Mouse (Mus musculus) megakaryocyte, embryonic 14.5 days (primary cell): ENCODE measurements around the gene Ptchd3. TPM values are rescaled to one million over a fixed set of nuclear protein-coding genes. Genes with fewer than 3 reads are reported as not detected.

Experiments
- H3K27me3 ChIP-seq: replicated peaks from 2 replicates; pipeline ENCODE3; 2012; ENCODE audit warnings: inconsistent platforms
- H3K36me3 ChIP-seq: replicated peaks from 2 replicates; pipeline ENCODE3; 2012; ENCODE audit warnings: low read length, inconsistent platforms, mixed read lengths
- H3K4me1 ChIP-seq: 2 replicates; pipeline ENCODE4 v1.6.1; 2012; ENCODE audit warnings: inconsistent platforms
- H3K4me3 ChIP-seq: replicated peaks from 2 replicates; pipeline ENCODE3; 2012; ENCODE audit warnings: moderate library complexity, mild to moderate bottlenecking, inconsistent platforms
- H3K9me3 ChIP-seq: 2 replicates; pipeline ENCODE4 v1.6.1; 2012; ENCODE audit warnings: inconsistent platforms
- FLI1 ChIP-seq: IDR thresholded peaks from 2 replicates; pipeline ENCODE4 v1.6.1; 2012; ENCODE audit warnings: low read length, inconsistent platforms, mixed read lengths
- GATA1 ChIP-seq: IDR thresholded peaks from 3 replicates; pipeline ENCODE4 v1.6.1; 2012; ENCODE audit warnings: mixed read lengths, low read length, inconsistent platforms, borderline replicate concordance
- polyA plus RNA-seq: library from polyadenylated mRNA; stranded (reverse); fragments of >175 nt; gene quantifications from 2 replicates; pipeline ENCODE4 v1.2.3, GENCODE M21; 2012; ENCODE audit warnings: low replicate concordance; ENCODE audit not compliant: insufficient read depth

The Ptchd3 gene
- not detected in 2 replicates for polyA plus RNA-seq

DNA sequence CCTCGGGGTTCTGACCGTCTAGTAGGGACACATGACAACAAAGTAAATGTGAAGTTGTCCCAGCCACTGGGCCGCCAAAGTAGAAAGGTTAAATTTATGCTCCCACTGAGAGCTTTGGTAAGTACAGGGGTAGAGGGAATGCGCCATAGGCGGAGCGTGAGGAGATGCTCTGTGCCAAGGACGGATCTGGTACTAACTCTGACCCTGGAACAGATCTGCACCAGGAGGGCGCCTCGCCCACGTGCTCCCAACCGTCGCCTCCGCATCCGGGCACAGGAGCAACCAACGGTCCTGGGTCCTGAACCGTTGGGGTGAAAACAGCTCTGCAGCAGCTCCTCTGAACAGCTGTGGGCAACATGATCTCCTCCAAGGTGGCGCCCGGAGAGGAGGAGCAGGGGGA, at the start of gene Ptchd3:
TSS of gene Ptchd3 (plus strand) at position 301 of the 400 bp plus-strand sequence.
- H3K36me3 ChIP-seq, result no peaks in the 10 kb centered on the region
- peaks cover 31% of the 10 kb centered on the region for H3K9me3 ChIP-seq
- TF ChIP-seq GATA1, result no peak
- TF ChIP-seq FLI1, result no peak
- peaks cover 15% of the 10 kb centered on the region for H3K27me3 ChIP-seq
- no peak within 1 kb of the TSS for H3K4me3 ChIP-seq
- no peaks in the 10 kb centered on the region for H3K4me1 ChIP-seq

DNA sequence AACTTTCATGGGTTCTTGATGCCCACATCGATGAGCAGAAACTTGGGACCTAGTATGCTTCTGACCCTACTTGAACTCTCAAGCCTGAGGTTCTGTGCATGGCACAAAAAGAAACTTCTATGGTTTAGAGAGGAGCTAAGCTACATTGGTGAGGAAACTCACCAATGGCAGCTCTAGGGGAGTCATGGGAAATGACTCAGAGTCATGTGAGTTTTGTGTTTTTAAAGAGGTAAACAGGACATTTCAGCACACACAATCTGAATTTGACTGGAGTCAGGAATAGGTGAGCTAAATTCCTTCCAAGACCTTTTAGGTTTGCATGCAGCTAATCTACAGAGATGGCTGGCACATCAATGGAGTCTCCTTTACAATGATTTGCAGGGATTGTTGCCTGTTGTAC, 48.2 kb upstream of the Ptchd3 start:
- TF ChIP-seq FLI1 (no peak), GATA1 (no peak)
- no peak overlapping the region for H3K4me3 ChIP-seq
- peaks cover 14% of the 10 kb centered on the region for H3K27me3 ChIP-seq
- H3K36me3 ChIP-seq, result no peaks in the 10 kb centered on the region
- no peaks in the 10 kb centered on the region for H3K4me1 ChIP-seq
- no peaks in the 10 kb centered on the region for H3K9me3 ChIP-seq

DNA sequence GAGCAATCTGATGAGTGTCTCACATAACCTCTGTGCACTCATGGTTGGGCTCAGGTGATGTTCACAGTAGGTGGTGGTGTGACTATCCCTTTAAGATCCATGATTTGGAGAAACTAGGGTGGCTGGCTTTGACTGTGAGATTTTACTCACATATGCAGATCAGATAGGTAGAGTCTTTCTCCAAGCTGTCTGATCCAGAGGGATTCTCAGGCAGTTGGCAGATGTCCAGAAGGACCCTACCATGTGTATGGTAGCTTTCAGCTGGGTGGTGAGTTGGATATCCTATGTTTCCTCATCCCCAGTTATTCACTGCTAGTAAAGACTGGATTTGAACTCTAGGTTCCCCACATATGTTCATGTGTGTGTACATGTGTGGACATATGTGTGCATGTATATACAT, 42.6 kb upstream of the Ptchd3 start:
- Histone ChIP-seq H3K36me3 (no peaks in the 10 kb centered on the region), H3K27me3 (peaks cover 8% of the 10 kb centered on the region)
- TF ChIP-seq GATA1, result no peak
- no peak for TF ChIP-seq FLI1

DNA sequence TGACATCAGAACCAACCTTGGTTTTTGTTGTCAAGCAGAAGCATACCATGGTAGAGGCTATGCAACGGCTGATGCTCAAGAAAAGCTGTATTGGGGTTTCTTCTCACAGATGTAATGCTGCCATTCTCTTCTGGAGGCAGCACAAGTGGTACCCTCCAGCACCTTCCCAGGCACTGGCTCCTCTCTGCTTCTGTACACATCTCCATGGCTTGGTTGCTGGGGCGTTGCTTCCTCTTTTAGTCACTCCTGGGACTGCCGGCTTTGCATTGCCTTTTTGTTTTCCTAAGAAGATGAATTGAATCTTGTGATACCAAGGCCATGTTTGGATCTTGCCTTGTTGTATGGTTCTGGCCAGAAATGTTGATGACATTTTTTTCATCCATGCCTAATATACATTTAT, 40.5 kb upstream of the Ptchd3 start:
- no peaks in the 10 kb centered on the region for H3K9me3 ChIP-seq
- peaks cover 4% of the 10 kb centered on the region; the same call in 1 of the 2 replicates for H3K4me1 ChIP-seq
- peaks cover 8% of the 10 kb centered on the region for H3K27me3 ChIP-seq
- no peak overlapping the region for H3K4me3 ChIP-seq
- no peaks in the 10 kb centered on the region for H3K36me3 ChIP-seq
- no peak for TF ChIP-seq FLI1
- TF ChIP-seq GATA1, result no peak

More for the DNA sequence above, 42.6 kb upstream of the Ptchd3 start:
- Histone ChIP-seq H3K4me3 (no peak overlapping the region), H3K4me1 (peaks cover 4% of the 10 kb centered on the region; the same call in 1 of the 2 replicates), H3K9me3 (no peaks in the 10 kb centered on the region)

DNA sequence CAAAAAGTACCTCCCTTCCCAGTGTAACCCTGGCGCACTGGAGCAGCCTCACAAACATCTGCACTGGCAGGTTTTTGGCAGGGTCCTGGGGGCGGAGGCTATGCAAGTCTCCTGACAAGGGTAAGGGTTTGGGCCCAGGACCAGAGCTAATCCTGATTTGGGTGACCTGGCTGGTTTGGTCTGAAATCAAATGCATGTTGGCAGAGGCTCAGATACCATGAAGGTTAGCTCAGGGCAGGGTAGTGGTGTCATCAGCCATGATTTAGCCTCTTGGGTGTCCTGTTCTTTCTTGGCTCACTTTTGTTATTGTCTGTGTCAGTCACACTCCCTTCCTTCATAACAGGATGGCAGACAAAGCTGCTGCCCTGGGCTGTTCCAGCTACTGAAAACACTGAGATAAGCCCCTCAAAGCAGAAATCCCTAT, 39.4 kb upstream of the Ptchd3 start:
- H3K4me3 ChIP-seq, result no peak overlapping the region
- TF ChIP-seq GATA1, result no peak
- no peak for TF ChIP-seq FLI1
- H3K4me1 ChIP-seq, result peaks cover 4% of the 10 kb centered on the region; the same call in 1 of the 2 replicates

DNA sequence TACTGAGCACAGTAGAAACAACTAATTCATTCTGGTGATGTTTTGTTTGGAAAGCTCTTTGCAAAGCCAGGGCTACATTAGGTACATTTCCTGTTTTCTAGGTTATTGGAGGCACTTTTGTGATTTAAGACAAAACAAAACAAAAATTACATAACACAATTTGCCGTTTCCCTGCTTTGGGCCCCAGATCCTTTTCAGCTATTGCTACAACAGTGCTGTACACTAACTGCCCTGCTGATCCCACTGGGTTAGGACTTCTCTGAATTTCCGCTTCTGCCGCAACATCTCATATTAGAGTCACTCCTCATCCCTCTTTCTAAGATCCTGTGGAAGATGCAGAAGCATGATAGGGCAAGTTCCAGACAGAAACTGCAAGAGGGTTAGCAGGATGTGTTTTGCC, 38.6 kb upstream of the Ptchd3 start:
- TF ChIP-seq FLI1 (no peak), GATA1 (no peak)
- H3K27me3 ChIP-seq, result peaks cover 10% of the 10 kb centered on the region
- no peaks in the 10 kb centered on the region for H3K36me3 ChIP-seq
- H3K4me1 ChIP-seq, result peaks cover 10% of the 10 kb centered on the region
- H3K4me3 ChIP-seq, result no peak overlapping the region
- H3K9me3 ChIP-seq, result no peaks in the 10 kb centered on the region

More for the DNA sequence above, 39.4 kb upstream of the Ptchd3 start:
- Histone ChIP-seq H3K27me3 (peaks cover 11% of the 10 kb centered on the region), H3K36me3 (no peaks in the 10 kb centered on the region), H3K9me3 (no peaks in the 10 kb centered on the region)

DNA sequence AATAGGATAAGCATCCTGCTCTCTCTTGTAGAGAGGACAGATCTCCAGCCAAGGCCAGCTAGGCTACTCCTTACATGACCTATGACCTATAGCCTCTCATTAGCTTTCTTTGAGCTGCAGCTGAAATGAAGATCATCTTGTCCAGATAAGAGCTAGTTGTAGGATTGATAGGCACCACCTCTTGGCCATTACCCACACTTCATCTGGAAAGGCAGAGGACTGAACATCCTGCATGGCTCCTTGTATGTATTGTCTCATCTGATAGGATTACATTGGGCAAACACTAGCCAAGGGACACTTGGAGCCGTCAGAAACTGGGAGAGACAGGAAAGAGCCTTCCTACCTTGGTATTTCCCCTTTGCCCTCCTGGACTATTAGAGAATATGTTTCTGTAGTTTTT, 38.1 kb upstream of the Ptchd3 start:
- no peak for TF ChIP-seq GATA1
- no peak for TF ChIP-seq FLI1
- Histone ChIP-seq H3K36me3 (no peaks in the 10 kb centered on the region), H3K27me3 (peaks cover 10% of the 10 kb centered on the region)

DNA sequence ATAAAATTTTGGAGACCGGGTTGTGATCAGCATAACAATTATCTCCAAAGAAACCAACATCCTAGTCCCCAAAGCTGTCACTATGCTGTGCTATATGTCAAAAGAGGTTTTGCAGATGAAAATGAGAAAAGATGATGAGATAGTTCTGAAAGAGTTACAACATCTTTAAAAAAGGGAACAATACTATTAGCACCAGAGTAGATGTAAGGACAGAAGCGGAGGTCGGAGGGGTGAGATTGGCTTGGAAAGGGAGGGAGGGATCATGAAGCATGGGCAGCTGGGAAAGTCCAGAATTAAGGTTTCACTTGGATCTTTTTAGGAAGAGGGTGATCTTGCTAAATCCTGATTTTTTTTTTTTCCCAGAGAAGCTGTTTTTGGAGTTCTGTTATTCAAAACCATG, 36.5 kb upstream of the Ptchd3 start:
- H3K4me1 ChIP-seq, result peaks cover 10% of the 10 kb centered on the region
- no peaks in the 10 kb centered on the region for H3K9me3 ChIP-seq
- H3K36me3 ChIP-seq, result no peaks in the 10 kb centered on the region
- TF ChIP-seq FLI1 (no peak), GATA1 (no peak)
- H3K4me3 ChIP-seq, result no peak overlapping the region
- peaks cover 16% of the 10 kb centered on the region for H3K27me3 ChIP-seq

More for the DNA sequence above, 38.1 kb upstream of the Ptchd3 start:
- H3K9me3 ChIP-seq, result no peaks in the 10 kb centered on the region
- no peak overlapping the region for H3K4me3 ChIP-seq
- peaks cover 10% of the 10 kb centered on the region for H3K4me1 ChIP-seq

DNA sequence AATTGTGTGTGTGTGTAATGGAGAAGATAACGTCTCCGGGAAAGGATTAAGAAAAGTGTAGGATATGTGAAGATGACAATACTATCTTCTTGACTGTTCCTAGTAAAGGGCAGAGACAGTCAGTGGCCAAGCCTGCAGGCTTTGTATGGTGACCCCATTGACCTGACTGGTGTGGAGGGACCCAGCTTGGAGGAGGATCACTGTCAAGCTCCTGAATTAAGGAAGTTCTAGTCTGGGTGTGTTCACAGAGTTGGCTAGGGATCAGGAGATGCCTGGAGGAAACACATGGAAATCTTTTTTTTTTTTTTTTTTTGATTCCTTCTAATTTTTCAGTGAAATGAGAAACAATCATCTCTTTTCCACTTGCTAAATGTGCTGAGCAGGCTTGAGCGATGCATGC, 35.9 kb upstream of the Ptchd3 start:
- Histone ChIP-seq H3K36me3 (no peaks in the 10 kb centered on the region), H3K27me3 (peaks cover 16% of the 10 kb centered on the region), H3K9me3 (no peaks in the 10 kb centered on the region), H3K4me1 (peaks cover 10% of the 10 kb centered on the region), H3K4me3 (no peak overlapping the region)
- no peak for TF ChIP-seq GATA1
- no peak for TF ChIP-seq FLI1

DNA sequence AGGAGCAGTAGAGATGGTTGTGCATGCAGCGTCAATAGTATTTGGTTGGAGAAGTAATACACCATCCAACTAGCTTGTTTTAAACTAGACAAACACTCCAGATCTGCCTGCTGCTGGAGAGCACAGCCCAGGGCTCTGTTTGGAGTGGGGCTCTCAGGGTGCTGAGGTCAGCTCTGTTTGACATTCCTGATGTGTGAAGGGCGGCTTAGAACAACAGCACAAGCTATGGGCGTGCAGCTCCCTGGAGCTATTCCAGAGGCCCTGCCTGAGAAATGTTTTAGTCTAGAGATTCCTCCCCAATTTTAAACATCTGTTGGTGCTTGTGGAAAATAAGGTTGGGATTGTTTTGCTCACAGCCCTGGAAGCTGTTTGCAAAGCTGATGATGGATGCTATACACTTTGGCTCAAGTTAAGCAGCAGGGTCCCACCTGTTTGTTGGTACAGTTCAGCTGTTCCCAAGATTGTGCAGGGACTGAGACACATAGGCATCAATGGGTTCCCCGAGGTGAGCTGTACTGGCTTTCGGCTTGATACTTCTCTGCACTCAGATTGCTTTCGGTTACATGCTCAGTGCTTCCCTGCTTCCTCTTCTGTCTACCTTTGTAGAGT, 35.4 kb upstream of the Ptchd3 start:
- no peaks in the 10 kb centered on the region for H3K36me3 ChIP-seq
- no peak overlapping the region for H3K4me3 ChIP-seq
- no peaks in the 10 kb centered on the region for H3K9me3 ChIP-seq
- peaks cover 17% of the 10 kb centered on the region for H3K27me3 ChIP-seq
- H3K4me1 ChIP-seq, result peaks cover 10% of the 10 kb centered on the region
- TF ChIP-seq GATA1, result no peak
- no peak for TF ChIP-seq FLI1
